Mouse (Mus musculus) erythroid progenitor cell, adult 5-6 weeks (primary cell): ENCODE measurements around the gene Coro1b. TPM values are rescaled to one million over a fixed set of nuclear protein-coding genes. Genes with fewer than 3 reads are reported as not detected.

Experiments
- ATAC-seq: replicated peaks from 2 replicates; pipeline ENCODE4 v1.8.0; 2016; ENCODE audit warnings: moderate number of reproducible peaks, mild to moderate bottlenecking, moderate TSS enrichment, inconsistent platforms; ENCODE audit not compliant: poor library complexity, low FRiP score, severe bottlenecking
- total RNA-seq, 2 experiments: library from RNA; stranded (forward) in 1 of 2; stranded (reverse) in 1 of 2; fragments of 150-400 nt in 1 of 2; fragments of 186-747, 209-891 nt in 1 of 2; gene quantifications; 2 replicates each; pipeline versions ENCODE4 v1.2.3 to v1.2.4; 2015 to 2017; ENCODE audit warnings: low replicate concordance in 2 of 2

Coro1b gene
- total RNA-seq, 2 experiments from 2014 or later, result 8.5 to 68.3 TPM

GRCm38 (mm10) chr19:4153232-4153654, 4.8 kb downstream of the Coro1b start, which contains the start of gene Ptprcap:
Gene Ptprcap, plus strand, starts transcription at chr19:4153604.
- ATAC-seq, result no peak

- no peak for ATAC-seq
Measured at GRCm38 (mm10) chr19:4154437-4155222, 6.2 kb downstream of the Coro1b start.

GRCm38 (mm10) chr19:4155223-4156072, 7.0 kb downstream of the Coro1b start:
- no peak for ATAC-seq

- ATAC-seq, result no peak
Measured at GRCm38 (mm10) chr19:4156073-4156579, 7.7 kb downstream of the Coro1b start.

- no peak for ATAC-seq
Measured at GRCm38 (mm10) chr19:4156771-4157170, 8.4 kb downstream of the Coro1b start.

- ATAC-seq, result no peak
Measured at GRCm38 (mm10) chr19:4159049-4159448, 10.6 kb downstream of the Coro1b start.

- peak; percentile 88 for ATAC-seq
Measured at GRCm38 (mm10) chr19:4162646-4163542, 14.5 kb downstream of the Coro1b start, which contains the start of gene Rps6kb2. Gene Rps6kb2, minus strand, starts transcription at chr19:4163354.

GRCm38 (mm10) chr19:4163543-4163887, 15.1 kb downstream of the Coro1b start:
- ATAC-seq, result no peak

GRCm38 (mm10) chr19:4164100-4164499, 15.7 kb downstream of the Coro1b start:
- ATAC-seq, result no peak

GRCm38 (mm10) chr19:4164721-4165120, 16.3 kb downstream of the Coro1b start:
- ATAC-seq, result no peak

GRCm38 (mm10) chr19:4166678-4167476, 18.5 kb downstream of the Coro1b start:
- ATAC-seq, result no peak

GRCm38 (mm10) chr19:4169378-4169784, 21.0 kb downstream of the Coro1b start:
- ATAC-seq, result peak; percentile 95

GRCm38 (mm10) chr19:4169810-4170209, 21.4 kb downstream of the Coro1b start:
- peak; percentile 9; the same call in 1 of the 2 replicates for ATAC-seq

GRCm38 (mm10) chr19:4170723-4171392, 22.4 kb downstream of the Coro1b start:
- ATAC-seq, result no peak

GRCm38 (mm10) chr19:4171393-4172290, 23.2 kb downstream of the Coro1b start:
- ATAC-seq, result no peak

- ATAC-seq, result no peak
Measured at GRCm38 (mm10) chr19:4172925-4173324, 24.5 kb downstream of the Coro1b start.

GRCm38 (mm10) chr19:4175368-4175947, 27.0 kb downstream of the Coro1b start, which contains the start of gene Carns1:
Gene Carns1, minus strand, starts transcription at chr19:4175479.
- no peak for ATAC-seq
